Mouse (Mus musculus): ENCODE measurements around the gene Dhx35.

GRCm38 (mm10) chr2:158898469-158899196, 104.0 kb downstream of the Dhx35 start:
- TF ChIP-seq POLR2A (IDR thresholded peaks at IDR 0.05; ENCODE audit: borderline replicate concordance, insufficient read depth, low read length) = no peak
- TF ChIP-seq CTCF (IDR thresholded peaks at IDR 0.05; ENCODE audit: borderline replicate concordance, insufficient read depth, low read depth, low read length) = no peak

Measured in cerebellum, adult 2 months (tissue).